Mouse (Mus musculus) left cerebral cortex, adult 9 months (tissue): ENCODE results near the gene Nlrp2.

Source experiments
- DNase-seq, 2 experiments: peaks; one replicate each; pipeline ENCODE4 v3.0.0; 2022; ENCODE audit warnings: low spot score in 2 of 2

The Nlrp2 gene

GRCm38 (mm10) chr7:5350935-5351334 is at the start of gene Nlrp2:
Nlrp2 (minus strand) TSS chr7:5351035.
- DNase-seq, result no peak

GRCm38 (mm10) chr7:5366724-5367123 is 15.9 kb upstream of the Nlrp2 start:
- no peak for DNase-seq

GRCm38 (mm10) chr7:5363599-5363998 is 12.8 kb upstream of the Nlrp2 start:
- no peak for DNase-seq

GRCm38 (mm10) chr7:5350237-5350636 is 598 bp downstream of the Nlrp2 start, which contains the start of gene Gm5065:
Gm5065 (plus strand) TSS chr7:5350537.
- no peak for DNase-seq

- no peak for DNase-seq
These were observed 23.3 kb downstream of the Nlrp2 start for GRCm38 (mm10) chr7:5327511-5327910.

- no peak for DNase-seq
These were observed 62.6 kb downstream of the Nlrp2 start for GRCm38 (mm10) chr7:5288281-5288680.

- no peak for DNase-seq
These were observed 87.8 kb downstream of the Nlrp2 start for GRCm38 (mm10) chr7:5263051-5263450.
